Mouse (Mus musculus): ENCODE data around the gene Gm20820.
"Not testable (repeated sequence)": the region's sequence is repeated elsewhere in the genome, so short reads cannot be mapped to it uniquely, and the experiment has no call there.

Gene Gm20820

DNA sequence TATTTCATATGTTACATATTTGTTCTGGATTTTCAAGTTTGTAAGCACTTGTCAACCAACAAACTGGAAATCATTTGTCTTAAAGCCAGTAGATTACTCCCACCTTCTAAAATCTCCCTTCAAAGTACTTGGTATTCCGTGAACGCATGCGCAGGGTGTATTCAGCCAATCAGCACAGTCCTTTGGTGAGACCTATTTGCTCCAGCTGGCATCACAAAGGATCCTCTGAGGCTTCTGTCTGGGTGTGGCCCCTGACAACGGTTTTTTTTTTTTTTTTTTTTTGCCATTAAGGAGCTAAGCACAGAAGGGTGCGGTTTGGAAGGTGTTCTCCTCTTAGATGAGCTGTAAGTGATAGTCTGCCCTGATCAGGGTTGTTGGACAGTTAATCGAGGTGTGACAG is at the start of gene Gm20820:
Gm20820 (plus strand) TSS at position 301 of the 400 bp plus-strand sequence.
- DNase-seq (ENCODE audit: low read depth), result not testable (repeated sequence)

Measured in c-Kit-positive CD71-positive TER-119-negative erythroid progenitor cells, embryonic 14.5 days (primary cell).